ENCODE assay signal across 17 mouse cellular contexts in genomic region chr17:85266831-85267422, GRCm38 (mm10).
DNase-seq lines count a peak whose midpoint lies in the region; ATAC-seq and TF ChIP-seq lines count a peak whose summit lies in the region.
"Had no signal": no experiment of that assay in that cellular context is flagged by ENCODE, and none has a peak within 500 bp of the region (broad histone marks: within the 10 kb centered on the region; RNA-seq: fewer than 3 reads in every experiment).

No protein-coding gene starts in this region.

- intact Hi-C loops in heart, adult 2 months (cut with DNase I): no loop called here

- DNase-seq in forebrain, embryonic 11.5 days (ENCODE audit: low spot score): peak; percentile 31
- DNase-seq in forebrain, embryonic 10.5 days (ENCODE audit: extremely low spot score, low spot score): no peak
- DNase-seq in heart, embryonic 10.5 days (ENCODE audit: low spot score): peak; percentile 67
- DNase-seq in heart, adult 2 months: no peak
- DNase-seq in brain, embryonic 14.5 days (ENCODE audit: low read depth): peak; percentile 68
- no peak for DNase-seq in thymus, postnatal 14 days
- DNase-seq: adrenal gland, adult 2 months; adrenal gland, postnatal 10 days; adrenal gland, postnatal 25 days; cerebellum, adult 11-12 months; cerebellum, adult 2 months; cerebellum, adult 9-10 months; cerebellum, postnatal 10 days; cerebellum, postnatal 25 days had no signal

- no peaks in the 10 kb centered on the region for H3K27me3 ChIP-seq in forebrain, embryonic 11.5 days (ENCODE audit: control insufficient read depth, insufficient read depth, low read length)
- H3K27me3 ChIP-seq in forebrain, embryonic 10.5 days (ENCODE audit: poor library complexity, severe bottlenecking): no peaks in the 10 kb centered on the region
- H3K27me3 ChIP-seq in forebrain, embryonic 13.5 days: no peaks in the 10 kb centered on the region
- no peaks in the 10 kb centered on the region for H3K27me3 ChIP-seq in forebrain, embryonic 15.5 days
- no peaks in the 10 kb centered on the region for H3K27me3 ChIP-seq in heart, embryonic 10.5 days (ENCODE audit: insufficient read depth, poor library complexity, severe bottlenecking)
- no peaks in the 10 kb centered on the region for H3K27me3 ChIP-seq in heart, adult 2 months (ENCODE audit: control insufficient read depth, insufficient read depth, low read length)

- H3K4me1 ChIP-seq in forebrain, embryonic 11.5 days (replicated peaks; ENCODE audit: control insufficient read depth, insufficient read depth, low read length): 0 out of 2 replicates have a peak, but pooled peaks cover 2% of the 10 kb centered on the region
- peaks cover 16% of the 10 kb centered on the region for H3K4me1 ChIP-seq in forebrain, embryonic 10.5 days
- H3K4me1 ChIP-seq in forebrain, embryonic 13.5 days: peaks cover 8% of the 10 kb centered on the region; the same call in 1 of the 2 replicates
- peaks cover 4% of the 10 kb centered on the region; the same call in 1 of the 2 replicates for H3K4me1 ChIP-seq in forebrain, embryonic 15.5 days
- no peaks in the 10 kb centered on the region for H3K4me1 ChIP-seq in heart, embryonic 10.5 days
- no peaks in the 10 kb centered on the region for H3K4me1 ChIP-seq in heart, adult 2 months (ENCODE audit: control insufficient read depth, insufficient read depth, low read length)

- H3K79me2 ChIP-seq in heart, adult 2 months (replicated peaks; ENCODE audit: control insufficient read depth, insufficient read depth, low read length): no peaks in the 10 kb centered on the region

- no peak overlapping the region for H3K4me2 ChIP-seq in forebrain, embryonic 11.5 days (ENCODE audit: low read depth, low read length, severe bottlenecking)
- H3K4me2 ChIP-seq in forebrain, embryonic 13.5 days: no peak overlapping the region
- H3K4me2 ChIP-seq in forebrain, embryonic 15.5 days (replicated peaks): no peak overlapping the region
- H3K4me2 ChIP-seq: embryonic facial prominence, embryonic 13.5 days had no signal

- H3K27ac ChIP-seq in forebrain, embryonic 11.5 days (ENCODE audit: low read depth, low read length): no peak overlapping the region
- no peak overlapping the region for H3K27ac ChIP-seq in forebrain, embryonic 10.5 days
- H3K27ac ChIP-seq in forebrain, embryonic 13.5 days: no peak overlapping the region
- no peak overlapping the region for H3K27ac ChIP-seq in forebrain, embryonic 15.5 days (replicated peaks)
- H3K27ac ChIP-seq in heart, embryonic 10.5 days: no peak overlapping the region
- no peak overlapping the region for H3K27ac ChIP-seq in heart, adult 2 months
- H3K27ac ChIP-seq: embryonic facial prominence, embryonic 13.5 days had no signal

- no peak overlapping the region for H3K9ac ChIP-seq in forebrain, embryonic 11.5 days (ENCODE audit: low read length)
- no peak overlapping the region for H3K9ac ChIP-seq in forebrain, embryonic 13.5 days
- H3K9ac ChIP-seq in forebrain, embryonic 15.5 days (replicated peaks): no peak overlapping the region
- H3K9ac ChIP-seq in heart, adult 2 months (ENCODE audit: low read depth, low read length): no peak overlapping the region
- H3K9ac ChIP-seq: embryonic facial prominence, embryonic 13.5 days had no signal

- no peak for TF ChIP-seq POLR2A in heart, adult 2 months (IDR thresholded peaks at IDR 0.05; ENCODE audit: insufficient read depth, low read depth, low read length)
- TF ChIP-seq POLR2A in brain, embryonic 14.5 days (IDR thresholded peaks at IDR 0.05; ENCODE audit: borderline replicate concordance, extremely low read depth, insufficient read depth, insufficient read length, poor library complexity, severe bottlenecking): no peak

- no peak for ATAC-seq in forebrain, embryonic 11.5 days (replicated peaks; ENCODE audit: low FRiP score)
- 0 out of 2 replicates have a peak, but pooled peaks have one; percentile 33 for ATAC-seq in forebrain, embryonic 13.5 days
- ATAC-seq in forebrain, embryonic 15.5 days (replicated peaks): no peak

- H3K4me3 ChIP-seq in forebrain, embryonic 11.5 days (ENCODE audit: low read depth, low read length): no peak overlapping the region
- no peak overlapping the region for H3K4me3 ChIP-seq in forebrain, embryonic 10.5 days
- no peak overlapping the region for H3K4me3 ChIP-seq in forebrain, embryonic 13.5 days
- no peak overlapping the region for H3K4me3 ChIP-seq in forebrain, embryonic 15.5 days
- H3K4me3 ChIP-seq in heart, embryonic 10.5 days: no peak overlapping the region
- no peak overlapping the region for H3K4me3 ChIP-seq in heart, adult 2 months
- H3K4me3 ChIP-seq: embryonic facial prominence, embryonic 13.5 days had no signal

- H3K9me3 ChIP-seq in forebrain, embryonic 11.5 days (ENCODE audit: control insufficient read depth, low read length): no peaks in the 10 kb centered on the region
- no peaks in the 10 kb centered on the region for H3K9me3 ChIP-seq in forebrain, embryonic 10.5 days
- no peaks in the 10 kb centered on the region for H3K9me3 ChIP-seq in forebrain, embryonic 13.5 days (replicated peaks)
- H3K9me3 ChIP-seq in forebrain, embryonic 15.5 days: no peaks in the 10 kb centered on the region
- no peaks in the 10 kb centered on the region for H3K9me3 ChIP-seq in heart, embryonic 10.5 days
- H3K9me3 ChIP-seq: embryonic facial prominence, embryonic 13.5 days had no signal

- no peaks in the 10 kb centered on the region for H3K36me3 ChIP-seq in forebrain, embryonic 11.5 days (ENCODE audit: control insufficient read depth, insufficient read depth, low read length)
- H3K36me3 ChIP-seq in forebrain, embryonic 10.5 days (replicated peaks): no peaks in the 10 kb centered on the region
- no peaks in the 10 kb centered on the region for H3K36me3 ChIP-seq in forebrain, embryonic 13.5 days (ENCODE audit: poor library complexity, severe bottlenecking)
- no peaks in the 10 kb centered on the region for H3K36me3 ChIP-seq in forebrain, embryonic 15.5 days
- no peaks in the 10 kb centered on the region for H3K36me3 ChIP-seq in heart, embryonic 10.5 days
- H3K36me3 ChIP-seq in heart, adult 2 months (ENCODE audit: control insufficient read depth, insufficient read depth, low read length): no peaks in the 10 kb centered on the region
- H3K36me3 ChIP-seq: embryonic facial prominence, embryonic 13.5 days had no signal

- TF ChIP-seq CTCF in heart, adult 2 months (IDR thresholded peaks at IDR 0.05): no peak
- TF ChIP-seq CTCF in brain, embryonic 14.5 days (IDR thresholded peaks at IDR 0.05; ENCODE audit: borderline replicate concordance, extremely low read depth, insufficient read depth, insufficient read length): no peak

- 78% methylated on average over 12 of the region's 12 CpGs for WGBS in forebrain, embryonic 11.5 days
- 84% methylated on average over 12 of the region's 12 CpGs for WGBS in forebrain, embryonic 10.5 days
- 55% methylated on average over 12 of the region's 12 CpGs for WGBS in forebrain, embryonic 13.5 days
- 39% methylated on average over 12 of the region's 12 CpGs for WGBS in forebrain, embryonic 15.5 days
- 86% methylated on average over 12 of the region's 12 CpGs for WGBS in heart, embryonic 10.5 days
- 83% methylated on average over 12 of the region's 12 CpGs for WGBS in heart, adult 2 months

- TF ChIP-seq EP300 in heart, adult 2 months (IDR thresholded peaks at IDR 0.05; ENCODE audit: insufficient read depth, low read depth, low read length): no peak

Comparison
In these comparisons a context has a peak if more than half of its experiments do, and no peak if none do; other contexts are left out.
1. DNase-seq: peak in forebrain, embryonic 11.5 days (single experiment), heart, embryonic 10.5 days (single experiment) and brain, embryonic 14.5 days (single experiment); none in forebrain, embryonic 10.5 days (single experiment), heart, adult 2 months (0 of 2) and thymus, postnatal 14 days (single experiment).